Mouse (Mus musculus) CD4-positive, CD25-positive, alpha-beta regulatory T cell (primary cell): ENCODE measurements around the gene Mta2. TPM values are rescaled to one million over a fixed set of nuclear protein-coding genes. Genes with fewer than 3 reads are reported as not detected.

Experiments
- polyA plus RNA-seq: library from polyadenylated mRNA; unstranded; fragments of 100-300 nt; shearing (Covaris generic); gene quantifications from one replicate; pipeline ENCODE4 v1.2.1, GENCODE M21; 2017

The Mta2 gene
- 250 TPM for polyA plus RNA-seq

DNA sequence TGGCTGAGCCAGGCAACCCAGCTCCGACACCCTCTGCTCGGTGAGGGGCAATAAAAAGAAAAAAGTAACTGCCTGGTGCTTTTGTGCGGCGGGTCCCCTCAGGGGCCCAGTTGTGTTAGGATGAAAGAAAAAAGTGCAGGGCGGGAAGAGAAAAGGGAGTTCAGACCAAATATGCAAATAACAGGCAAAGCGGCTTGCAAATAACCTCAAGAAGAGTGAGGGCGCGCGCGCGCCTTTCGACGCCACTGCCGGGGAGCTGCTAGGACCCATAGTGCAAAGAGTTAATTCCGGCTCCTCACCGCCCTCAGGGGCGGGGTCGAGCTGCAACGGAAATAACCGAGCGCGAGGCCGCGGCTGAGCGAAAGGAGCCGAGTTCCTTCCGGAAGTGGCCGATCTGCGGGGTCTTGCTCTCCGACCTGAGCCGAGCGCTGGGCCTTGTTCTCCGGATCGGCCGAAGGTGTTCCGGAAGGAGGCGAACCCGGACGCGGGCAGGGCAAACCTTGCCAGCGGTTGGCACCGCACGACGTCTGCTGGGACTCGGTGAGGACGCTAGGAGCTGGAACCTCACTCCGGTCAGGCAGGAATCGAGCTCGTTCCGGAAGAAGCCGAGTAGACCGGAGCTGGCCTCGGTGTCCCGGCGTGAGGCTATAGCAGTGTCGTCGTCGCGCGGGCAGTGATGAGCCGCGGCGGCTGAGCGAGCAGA is at the start of gene Mta2:
Gene Mta2, plus strand, starts transcription at position 361 of the 703 bp plus-strand sequence.

GRCm38 (mm10) chr19:8892829-8893766 is 48.6 kb upstream of the Mta2 start, which contains the start of gene Ints5:
Ints5 (plus strand) TSS chr19:8893005.

GRCm38 (mm10) chr19:8897865-8898495 is 43.7 kb upstream of the Mta2 start, which contains the start of gene Ganab:
Ganab (plus strand) TSS chr19:8898071.

GRCm38 (mm10) chr19:8920073-8920736 is 21.5 kb upstream of the Mta2 start, which contains the start of gene B3gat3:
B3gat3 (plus strand) TSS chr19:8920374.

DNA sequence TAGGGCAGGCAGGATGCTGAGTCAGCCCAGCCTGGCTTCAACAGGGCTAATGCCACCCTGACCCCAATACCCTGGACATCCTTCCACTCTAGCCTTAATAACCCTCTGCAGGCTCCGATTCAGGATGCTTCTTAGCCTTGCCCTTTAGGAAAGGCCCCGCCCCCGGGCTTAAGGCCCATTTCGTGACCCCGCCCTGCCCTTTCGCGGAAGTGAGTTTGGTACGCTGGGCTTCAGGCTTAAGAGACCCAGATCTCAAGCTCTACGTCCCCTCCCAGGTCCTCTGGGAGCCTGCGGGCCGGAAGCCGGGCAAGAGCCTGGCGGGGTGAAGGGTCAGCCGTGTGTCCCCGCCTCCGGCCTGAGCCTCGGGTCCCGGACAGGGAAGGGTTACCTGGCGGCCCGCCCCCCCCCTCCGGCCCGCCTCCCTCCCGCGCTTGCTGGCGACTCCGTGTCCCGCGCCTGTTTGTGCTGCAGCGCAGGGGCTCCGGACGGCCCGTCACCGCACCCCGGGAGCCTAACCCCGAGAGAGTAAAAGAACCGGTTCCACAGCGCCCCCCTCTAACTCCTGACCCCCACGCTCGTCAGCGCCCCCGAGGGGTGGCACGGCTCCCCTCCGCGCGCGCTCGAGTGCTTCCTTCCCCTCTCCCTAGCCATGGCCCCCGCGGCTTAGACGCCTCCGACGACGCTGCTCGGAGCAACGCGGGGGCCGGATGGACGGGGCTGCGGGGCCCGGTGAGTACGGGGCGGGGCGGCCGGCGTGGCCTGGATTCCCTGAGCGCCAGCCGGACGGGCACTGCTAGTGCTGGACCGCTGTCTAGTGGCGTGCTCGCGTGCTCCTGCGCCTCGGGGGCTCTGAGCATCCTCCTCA is 12.2 kb upstream of the Mta2 start, which contains the start of the genes Rom1 and Eml3:
Gene Rom1, minus strand, starts transcription at position 133 of the 865 bp plus-strand sequence.
Gene Eml3, plus strand, starts transcription at position 329 of the 865 bp plus-strand sequence.

DNA sequence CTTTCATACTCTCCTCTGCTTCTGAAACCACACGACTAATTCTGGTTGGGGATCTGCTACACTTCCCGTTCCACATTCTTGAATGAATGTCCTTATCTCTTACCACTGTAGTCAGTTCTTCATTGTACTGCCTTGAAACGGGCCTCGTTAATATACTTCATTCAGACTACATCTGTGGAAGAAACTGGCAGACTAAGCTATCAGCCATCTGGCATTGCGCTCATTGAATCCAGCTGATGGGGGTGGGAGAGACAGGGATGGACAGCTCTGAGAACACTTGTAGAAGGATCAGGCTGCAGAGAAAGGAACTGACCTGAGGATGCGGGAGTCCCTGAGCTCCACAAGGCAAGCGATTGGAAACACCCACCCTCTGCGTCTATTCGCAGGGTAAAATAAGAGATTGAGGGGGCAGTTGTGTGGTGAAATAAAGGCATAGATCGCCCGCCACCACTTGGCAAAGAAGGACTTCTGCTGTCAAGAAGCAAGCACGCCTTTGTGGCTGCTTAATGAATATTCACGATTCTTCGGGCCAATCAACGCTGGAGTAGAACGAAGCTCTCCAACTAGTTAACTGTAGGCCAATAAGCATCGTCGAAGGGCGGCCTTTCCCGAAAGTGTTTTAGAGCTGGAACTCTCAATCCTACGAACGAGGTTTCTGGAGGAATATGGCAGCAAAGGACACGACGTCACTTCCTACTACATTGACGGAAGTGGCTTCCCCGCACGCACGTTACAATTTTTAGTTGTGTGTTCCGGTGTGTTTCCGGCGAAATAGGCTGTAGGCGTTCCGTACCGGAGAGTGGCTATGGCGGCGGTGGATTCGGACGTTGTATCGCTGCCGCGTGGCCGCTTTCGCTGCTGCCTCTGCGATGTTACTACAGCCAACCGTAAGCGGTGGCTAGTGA is 11.7 kb downstream of the Mta2 start, which contains the start of gene Tut1:
Gene Tut1, plus strand, starts transcription at position 713 of the 905 bp plus-strand sequence.

GRCm38 (mm10) chr19:8966590-8967372 is 25.1 kb downstream of the Mta2 start, which contains the start of gene Eef1g:
Eef1g (plus strand) TSS chr19:8967041.

DNA sequence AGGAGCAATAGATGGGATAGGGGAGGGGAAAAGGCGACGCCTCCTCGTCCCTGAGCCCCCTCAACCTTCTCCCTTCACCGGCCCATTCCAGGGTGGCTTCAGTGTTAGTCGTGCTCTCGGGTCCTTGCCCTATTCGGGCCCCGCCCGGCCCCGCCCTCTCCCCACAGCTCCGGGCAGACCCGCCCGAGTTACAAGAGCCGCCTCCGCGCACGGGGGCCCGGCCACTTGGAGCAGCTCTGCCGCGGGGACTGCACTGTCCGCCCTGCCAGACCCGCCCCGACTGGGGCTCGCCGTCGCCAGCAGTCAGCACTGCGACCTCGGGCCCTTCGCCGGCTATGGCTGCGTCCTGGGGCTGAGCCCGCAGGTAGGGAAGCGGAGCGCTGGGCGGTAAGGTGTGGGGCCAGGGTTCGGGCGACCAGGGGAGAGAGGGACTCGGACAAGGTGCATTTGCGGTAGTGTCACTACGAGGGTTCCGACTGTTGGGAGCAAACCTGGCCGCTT is 47.4 kb downstream of the Mta2 start, which contains the start of gene Ahnak:
Gene Ahnak, plus strand, starts transcription at position 219 of the 501 bp plus-strand sequence.

Other genes starting within 250 kb of the Mta2 start
- 136 TPM for gene Slc3a2, start 218.5 kb upstream of the Mta2 start, polyA plus RNA-seq
- 83.3 TPM for gene Wdr74, start 206.0 kb upstream of the Mta2 start, polyA plus RNA-seq
- 1.5 TPM for gene 1700092M07Rik, start 201.2 kb upstream of the Mta2 start, polyA plus RNA-seq
- gene Stx5a, start 200.5 kb upstream of the Mta2 start, polyA plus RNA-seq: 164 TPM
- gene Nxf1, start 184.8 kb upstream of the Mta2 start, polyA plus RNA-seq: 263 TPM
- gene Tmem223, start 170.9 kb upstream of the Mta2 start, polyA plus RNA-seq: 104 TPM
- gene Tmem179b, start 167.4 kb upstream of the Mta2 start, polyA plus RNA-seq: 161 TPM
- gene Taf6l, start 155.5 kb upstream of the Mta2 start, polyA plus RNA-seq: 18.0 TPM
- gene Polr2g, start 143.3 kb upstream of the Mta2 start, polyA plus RNA-seq: 150 TPM
- gene Zbtb3, start 139.3 kb upstream of the Mta2 start, polyA plus RNA-seq: 1.6 TPM
- 39.7 TPM for gene Ttc9c, start 122.5 kb upstream of the Mta2 start, polyA plus RNA-seq
- 13.3 TPM for gene Hnrnpul2, start 121.9 kb upstream of the Mta2 start, polyA plus RNA-seq
- 1.7 TPM for gene AC129217.1, start 112.1 kb upstream of the Mta2 start, polyA plus RNA-seq
- gene Bscl2, start 104.4 kb upstream of the Mta2 start, polyA plus RNA-seq: 86.8 TPM
- 0.13 TPM for gene Gng3, start 102.7 kb upstream of the Mta2 start, polyA plus RNA-seq
- 0.12 TPM for gene Lrrn4cl, start 91.1 kb upstream of the Mta2 start, polyA plus RNA-seq
- gene Ubxn1, start 70.4 kb upstream of the Mta2 start, polyA plus RNA-seq: 169 TPM
- gene Uqcc3, start 61.0 kb upstream of the Mta2 start, polyA plus RNA-seq: 77.7 TPM
- 85.0 TPM for gene Lbhd1, start 58.1 kb upstream of the Mta2 start, polyA plus RNA-seq
- gene Gm49403, start 57.9 kb upstream of the Mta2 start, polyA plus RNA-seq: not detected
- gene 1810009A15Rik, start 53.0 kb upstream of the Mta2 start, polyA plus RNA-seq: 54.2 TPM
- gene Gm49416, start 52.9 kb upstream of the Mta2 start, polyA plus RNA-seq: not detected
- 36.7 TPM for gene Ints5, start 48.9 kb upstream of the Mta2 start, polyA plus RNA-seq
- gene Ganab, start 43.8 kb upstream of the Mta2 start, polyA plus RNA-seq: 119 TPM
- gene B3gat3, start 21.5 kb upstream of the Mta2 start, polyA plus RNA-seq: 57.2 TPM
- 7.8 TPM for gene Rom1, start 12.5 kb upstream of the Mta2 start, polyA plus RNA-seq
- gene Eml3, start 12.3 kb upstream of the Mta2 start, polyA plus RNA-seq: 86.7 TPM
- gene Tut1, start 12.0 kb downstream of the Mta2 start, polyA plus RNA-seq: 38.1 TPM
- 294 TPM for gene Eef1g, start 25.2 kb downstream of the Mta2 start, polyA plus RNA-seq
- gene Ahnak, start 47.4 kb downstream of the Mta2 start, polyA plus RNA-seq: 46.1 TPM
- gene Scgb1a1, start 146.1 kb downstream of the Mta2 start, polyA plus RNA-seq: not detected
- gene Asrgl1, start 193.8 kb downstream of the Mta2 start, polyA plus RNA-seq: 17.8 TPM